Mouse (Mus musculus): ENCODE measurements at regions not wholly inside any gene's neighbourhood (a gene's known extent, or its start where the extent isn't known, plus 50 kb on each side); places are given as distances from the start of the nearest gene placed in this dataset.

DNA sequence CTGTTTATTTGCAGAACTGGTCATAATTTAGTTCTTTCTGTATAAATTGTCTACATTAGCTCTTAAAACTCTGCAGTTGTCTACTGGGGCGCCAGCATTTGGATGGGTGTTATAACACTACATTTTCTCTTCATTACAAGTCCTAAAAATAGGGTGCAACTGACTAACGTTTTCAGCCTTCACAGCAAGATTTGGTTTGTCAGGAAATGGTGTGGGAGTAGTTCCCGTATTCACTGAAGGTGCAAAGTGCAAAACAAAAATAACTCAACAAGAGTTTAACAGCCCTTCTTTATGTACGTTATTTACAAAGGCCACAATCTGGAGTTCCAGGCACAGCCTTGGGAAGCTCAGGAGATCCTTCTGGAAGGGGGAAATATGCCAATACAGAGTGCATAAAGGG is 642.7 kb downstream of the Car8 start:
- H3K4me2 ChIP-seq, result no peak overlapping the region
- no peak overlapping the region for H3K9ac ChIP-seq
- H3K27me3 ChIP-seq, result no peaks in the 10 kb centered on the region
- H3K4me3 ChIP-seq (replicated peaks), result no peak overlapping the region
- ATAC-seq (ENCODE audit: insufficient read depth), result no peak
- no peaks in the 10 kb centered on the region for H3K9me3 ChIP-seq (replicated peaks)
- H3K36me3 ChIP-seq (replicated peaks), result no peaks in the 10 kb centered on the region
- H3K4me1 ChIP-seq (replicated peaks), result no peaks in the 10 kb centered on the region
- WGBS (ENCODE audit: insufficient replicate concordance), result 18% methylated on average over 4 of the region's 4 CpGs
- H3K27ac ChIP-seq (replicated peaks), result no peak overlapping the region

DNA sequence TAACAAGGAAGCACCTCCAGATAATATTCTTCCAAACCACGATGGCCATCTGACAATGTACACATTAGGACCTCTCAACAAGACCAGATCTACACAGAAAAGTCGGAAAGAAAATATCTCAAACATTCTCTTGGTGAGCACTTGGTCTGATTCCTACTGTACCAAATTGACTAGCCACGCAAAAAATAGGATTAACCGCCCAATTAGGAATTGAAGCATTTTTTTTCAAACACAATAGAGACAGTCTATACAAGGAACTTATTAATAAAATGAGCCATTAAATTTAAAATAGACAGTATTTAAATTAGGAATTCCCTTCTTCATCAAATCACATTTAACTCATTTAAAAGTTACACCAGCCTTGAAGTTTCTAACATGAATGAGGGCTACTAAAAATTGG is 655.0 kb downstream of the Car8 start:
- Histone ChIP-seq H3K27me3 (no peaks in the 10 kb centered on the region), H3K27ac (replicated peaks) (no peak overlapping the region), H3K9me3 (replicated peaks) (no peaks in the 10 kb centered on the region), H3K9ac (no peak overlapping the region), H3K4me2 (no peak overlapping the region), H3K4me1 (replicated peaks) (no peaks in the 10 kb centered on the region), H3K36me3 (replicated peaks) (no peaks in the 10 kb centered on the region), H3K4me3 (replicated peaks) (no peak overlapping the region)
- no peak for ATAC-seq (ENCODE audit: insufficient read depth)
- WGBS (ENCODE audit: insufficient replicate concordance), result 56% methylated on average over 4 of the region's 4 CpGs

- no peaks in the 10 kb centered on the region for H3K4me1 ChIP-seq (replicated peaks)
- H3K4me3 ChIP-seq (replicated peaks), result no peak overlapping the region
- H3K27ac ChIP-seq (replicated peaks), result no peak overlapping the region
- no peaks in the 10 kb centered on the region for H3K36me3 ChIP-seq (replicated peaks)
- H3K9me3 ChIP-seq (replicated peaks), result no peaks in the 10 kb centered on the region
- 72% methylated on average over 4 of the region's 4 CpGs for WGBS (ENCODE audit: insufficient replicate concordance)
- no peak overlapping the region for H3K9ac ChIP-seq
- no peak for ATAC-seq (ENCODE audit: insufficient read depth)
- H3K4me2 ChIP-seq, result no peak overlapping the region
- H3K27me3 ChIP-seq, result no peaks in the 10 kb centered on the region
Measured at GRCm38 (mm10) chr4:7581931-7582330, 656.9 kb downstream of the Car8 start.

- WGBS (ENCODE audit: insufficient replicate concordance), result 59% methylated on average over 8 of the region's 8 CpGs
- H3K9me3 ChIP-seq (replicated peaks), result no peaks in the 10 kb centered on the region
- H3K9ac ChIP-seq, result no peak overlapping the region
- H3K4me2 ChIP-seq, result no peak overlapping the region
- no peak overlapping the region for H3K27ac ChIP-seq (replicated peaks)
- no peaks in the 10 kb centered on the region for H3K4me1 ChIP-seq (replicated peaks)
- no peak for ATAC-seq (ENCODE audit: insufficient read depth)
- no peak overlapping the region for H3K4me3 ChIP-seq (replicated peaks)
- H3K27me3 ChIP-seq, result no peaks in the 10 kb centered on the region
- H3K36me3 ChIP-seq (replicated peaks), result no peaks in the 10 kb centered on the region
Measured at GRCm38 (mm10) chr4:7581220-7581916, 657.5 kb downstream of the Car8 start.

- no peaks in the 10 kb centered on the region for H3K4me1 ChIP-seq (replicated peaks)
- no peak overlapping the region for H3K4me2 ChIP-seq
- no peak overlapping the region for H3K9ac ChIP-seq
- H3K36me3 ChIP-seq (replicated peaks), result no peaks in the 10 kb centered on the region
- H3K27ac ChIP-seq (replicated peaks), result no peak overlapping the region
- no peak overlapping the region for H3K4me3 ChIP-seq (replicated peaks)
- WGBS (ENCODE audit: insufficient replicate concordance), result 67% methylated on average over 10 of the region's 10 CpGs
- no peaks in the 10 kb centered on the region for H3K9me3 ChIP-seq (replicated peaks)
- H3K27me3 ChIP-seq, result no peaks in the 10 kb centered on the region
- no peak for ATAC-seq (ENCODE audit: insufficient read depth)
Measured at GRCm38 (mm10) chr4:7580554-7581219, 658.2 kb downstream of the Car8 start.

DNA sequence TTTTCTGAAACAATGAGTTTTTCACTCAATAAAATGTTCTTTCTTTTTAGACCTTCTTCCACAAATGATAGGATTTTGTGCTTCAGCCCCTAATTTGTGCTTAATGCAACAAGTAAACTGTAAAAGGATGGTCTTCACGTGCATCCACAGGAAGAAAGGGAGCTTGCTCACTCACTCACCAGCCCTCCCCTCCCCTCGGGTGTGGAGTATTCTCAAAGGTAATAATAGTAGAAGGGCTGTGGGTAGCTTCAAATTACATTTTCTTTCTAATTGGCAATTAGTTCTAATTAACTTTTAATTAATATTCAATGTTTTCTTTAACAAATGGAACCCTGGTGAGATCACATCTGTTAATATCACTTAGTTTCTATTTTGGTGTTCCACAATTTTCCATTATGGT is 664.8 kb downstream of the Car8 start:
- WGBS (ENCODE audit: insufficient replicate concordance), result 47% methylated on average over 2 of the region's 2 CpGs
- ATAC-seq (ENCODE audit: insufficient read depth), result no peak
- Histone ChIP-seq H3K4me2 (no peak overlapping the region), H3K27me3 (no peaks in the 10 kb centered on the region), H3K4me1 (replicated peaks) (no peaks in the 10 kb centered on the region), H3K9me3 (replicated peaks) (no peaks in the 10 kb centered on the region), H3K27ac (replicated peaks) (no peak overlapping the region), H3K4me3 (replicated peaks) (no peak overlapping the region), H3K36me3 (replicated peaks) (no peaks in the 10 kb centered on the region), H3K9ac (no peak overlapping the region)

DNA sequence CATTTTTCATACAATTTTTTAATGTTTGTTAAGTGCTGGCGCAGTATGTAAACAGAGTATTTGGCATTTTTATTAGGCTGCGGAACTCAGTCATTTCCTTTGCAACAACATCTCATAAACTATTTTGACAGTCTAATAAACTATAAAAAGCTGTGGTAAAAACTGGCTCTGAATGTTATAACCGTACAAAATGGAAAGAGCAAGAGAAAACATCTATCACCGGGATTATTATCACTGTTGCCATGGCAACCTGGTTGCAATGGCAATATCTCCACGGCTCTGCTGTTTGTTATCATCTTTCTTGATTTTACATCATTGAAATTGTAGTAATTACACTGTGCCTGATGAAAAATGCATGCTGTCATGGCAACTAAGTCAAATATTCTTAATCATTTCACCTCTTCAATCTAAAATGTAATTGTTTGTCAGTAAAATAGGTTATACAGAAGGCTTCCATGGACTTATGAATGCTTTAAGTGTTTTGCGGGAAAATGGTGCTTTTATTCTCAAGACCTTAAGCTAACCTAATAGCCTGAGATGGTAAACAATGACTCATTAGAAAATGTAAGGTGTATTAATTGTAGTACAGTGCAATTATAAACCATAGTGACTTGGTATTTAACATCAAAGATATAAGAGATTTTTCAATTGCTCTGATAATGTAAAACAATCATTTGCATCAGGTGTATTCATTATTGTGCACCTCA is 671.0 kb downstream of the Car8 start:
- Histone ChIP-seq H3K4me1 (replicated peaks) (no peaks in the 10 kb centered on the region), H3K27me3 (no peaks in the 10 kb centered on the region), H3K27ac (replicated peaks) (no peak overlapping the region), H3K4me2 (no peak overlapping the region), H3K4me3 (replicated peaks) (no peak overlapping the region), H3K9ac (no peak overlapping the region), H3K36me3 (replicated peaks) (no peaks in the 10 kb centered on the region), H3K9me3 (replicated peaks) (no peaks in the 10 kb centered on the region)
- 63% methylated on average over 6 of the region's 6 CpGs for WGBS (ENCODE audit: insufficient replicate concordance)
- ATAC-seq (ENCODE audit: insufficient read depth), result no peak

- no peak for ATAC-seq (ENCODE audit: insufficient read depth)
- Histone ChIP-seq H3K9me3 (replicated peaks) (no peaks in the 10 kb centered on the region), H3K4me3 (replicated peaks) (no peak overlapping the region), H3K27me3 (no peaks in the 10 kb centered on the region), H3K9ac (no peak overlapping the region), H3K4me2 (no peak overlapping the region), H3K4me1 (replicated peaks) (no peaks in the 10 kb centered on the region), H3K36me3 (replicated peaks) (no peaks in the 10 kb centered on the region), H3K27ac (replicated peaks) (no peak overlapping the region)
- 38% methylated on average over 7 of the region's 7 CpGs for WGBS (ENCODE audit: insufficient replicate concordance)
Measured at GRCm38 (mm10) chr4:7559867-7560832, 678.7 kb downstream of the Car8 start.

DNA sequence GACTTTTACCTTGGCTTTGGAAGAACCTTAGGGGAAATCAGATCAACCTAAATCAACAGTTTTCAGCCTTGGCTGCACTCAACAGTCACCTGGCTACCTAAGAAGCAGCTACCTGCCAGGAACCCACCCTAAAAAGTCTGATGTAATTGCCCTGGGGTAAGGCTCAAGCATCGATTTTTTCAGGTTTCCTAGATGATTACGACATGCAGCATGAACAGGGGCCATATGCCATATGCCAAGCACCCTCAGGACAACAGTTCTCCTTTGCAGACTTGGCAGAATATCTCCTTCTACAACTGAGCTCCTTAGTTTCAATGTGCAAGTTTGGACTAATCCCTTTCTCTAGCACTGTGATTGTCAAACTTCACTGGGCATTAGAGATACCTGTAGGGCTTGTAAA is 680.1 kb downstream of the Car8 start:
- WGBS (ENCODE audit: insufficient replicate concordance), result 46% methylated on average over 2 of the region's 2 CpGs

DNA sequence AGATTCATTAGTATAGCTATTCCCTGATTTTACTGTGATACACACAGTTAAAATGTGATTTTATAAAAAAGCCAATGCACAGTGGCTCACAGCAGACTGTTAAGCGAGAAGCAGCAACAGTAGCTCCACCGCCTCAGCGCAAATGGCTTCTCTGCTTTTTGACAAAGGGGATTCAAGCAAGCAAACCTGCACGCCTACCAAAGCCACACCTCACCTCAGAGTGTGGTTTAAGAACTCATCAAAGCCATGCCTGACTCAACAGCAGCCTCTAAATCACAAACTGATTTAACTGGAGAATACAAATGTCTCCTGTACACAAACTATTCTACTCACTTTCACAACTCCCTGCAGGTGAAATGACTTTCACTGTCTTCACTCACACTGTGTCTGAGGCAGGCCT is 704.5 kb downstream of the Car8 start:
- no peaks in the 10 kb centered on the region for H3K4me1 ChIP-seq (replicated peaks)
- no peaks in the 10 kb centered on the region for H3K9me3 ChIP-seq (replicated peaks)
- no peak for ATAC-seq (ENCODE audit: insufficient read depth)
- H3K27me3 ChIP-seq, result no peaks in the 10 kb centered on the region
- H3K4me2 ChIP-seq, result no peak overlapping the region
- H3K9ac ChIP-seq, result no peak overlapping the region
- no peak overlapping the region for H3K27ac ChIP-seq (replicated peaks)
- H3K4me3 ChIP-seq (replicated peaks), result no peak overlapping the region
- H3K36me3 ChIP-seq (replicated peaks), result no peaks in the 10 kb centered on the region
- 76% methylated on average over 4 of the region's 4 CpGs for WGBS (ENCODE audit: insufficient replicate concordance)

More for the DNA sequence above, 680.1 kb downstream of the Car8 start:
- Histone ChIP-seq H3K27ac (replicated peaks) (no peak overlapping the region), H3K9me3 (replicated peaks) (no peaks in the 10 kb centered on the region), H3K9ac (no peak overlapping the region), H3K4me2 (no peak overlapping the region), H3K27me3 (no peaks in the 10 kb centered on the region), H3K4me1 (replicated peaks) (no peaks in the 10 kb centered on the region), H3K4me3 (replicated peaks) (no peak overlapping the region), H3K36me3 (replicated peaks) (no peaks in the 10 kb centered on the region)
- ATAC-seq (ENCODE audit: insufficient read depth), result no peak

DNA sequence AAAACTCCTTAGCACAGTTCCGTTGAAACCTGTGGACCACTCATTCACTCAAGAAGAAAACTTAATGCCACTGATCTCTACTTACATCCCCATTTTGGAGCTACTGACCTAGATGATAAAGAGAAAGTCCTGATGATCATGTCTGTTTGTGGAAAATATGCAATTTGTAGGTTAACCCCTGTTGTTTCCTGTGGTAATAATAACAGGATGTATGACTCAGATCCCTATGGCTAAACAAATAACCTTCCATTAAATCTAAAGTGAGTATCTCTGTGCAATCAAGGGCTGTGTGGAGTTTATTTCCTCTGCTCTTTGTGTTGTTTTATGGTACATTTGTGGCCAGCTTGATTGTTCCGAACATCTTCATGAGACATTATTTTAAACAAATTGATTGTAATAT is 711.1 kb downstream of the Car8 start:
- H3K4me3 ChIP-seq (replicated peaks), result no peak overlapping the region
- no peak for ATAC-seq (ENCODE audit: insufficient read depth)
- H3K27me3 ChIP-seq, result no peaks in the 10 kb centered on the region
- H3K36me3 ChIP-seq (replicated peaks), result no peaks in the 10 kb centered on the region
- no peak overlapping the region for H3K4me2 ChIP-seq
- 67% methylated on average over 2 of the region's 2 CpGs for WGBS (ENCODE audit: insufficient replicate concordance)
- no peak overlapping the region for H3K27ac ChIP-seq (replicated peaks)
- no peaks in the 10 kb centered on the region for H3K9me3 ChIP-seq (replicated peaks)
- no peaks in the 10 kb centered on the region for H3K4me1 ChIP-seq (replicated peaks)
- no peak overlapping the region for H3K9ac ChIP-seq

Measured in liver, embryonic 15.5 days (tissue).